Mouse (Mus musculus) MEL (cell line): ENCODE data around the gene Pdgfd. TPM values are rescaled to one million over a fixed set of nuclear protein-coding genes. Genes with fewer than 3 reads are reported as not detected.

Source experiments
- DNase-seq: peaks from one replicate; pipeline ENCODE4 v3.0.0; 2011; ENCODE audit warnings: low read depth, low spot score
- H3K27ac ChIP-seq: 2 replicates; pipeline ENCODE4 v1.5.1; 2012; ENCODE audit warnings: low read depth, mild to moderate bottlenecking, control low read depth, low read length, moderate library complexity; ENCODE audit not compliant: control insufficient read depth
- H3K27me3 ChIP-seq, 2 experiments: fragments of 150-350 bp in 1 of 2; sonication (generic) in 1 of 2; 2 replicates each; pipeline ENCODE4 v1.6.1; 2012; ENCODE audit warnings: low read length in 2 of 2, mild to moderate bottlenecking in 2 of 2, improper control_type of control experiment in 1 of 2, moderate library complexity in 1 of 2; ENCODE audit not compliant: insufficient read depth in 2 of 2, control insufficient read depth in 1 of 2
- H3K36me3 ChIP-seq, 2 experiments: 2 replicates each; pipeline ENCODE4 v1.6.1; 2012 to 2014; ENCODE audit warnings: low read length in 2 of 2, improper control_type of control experiment in 1 of 2, inconsistent platforms in 1 of 2, mild to moderate bottlenecking in 1 of 2; ENCODE audit not compliant: insufficient read depth in 2 of 2, control insufficient read depth in 1 of 2
- H3K4me1 ChIP-seq, 2 experiments: fragments of 150-350 bp in 1 of 2; sonication (generic) in 1 of 2; 2 replicates each; pipeline ENCODE4 v1.6.1; 2012; ENCODE audit warnings: low read length in 2 of 2, improper control_type of control experiment in 1 of 2, mild to moderate bottlenecking in 1 of 2; ENCODE audit not compliant: insufficient read depth in 2 of 2, control insufficient read depth in 1 of 2
- H3K4me3 ChIP-seq, 2 experiments: fragments of 150-350 bp in 1 of 2; sonication (generic) in 1 of 2; 2 replicates each; pipeline ENCODE4 v1.5.1; 2012; ENCODE audit warnings: low read depth in 2 of 2, low read length in 2 of 2, mild to moderate bottlenecking in 2 of 2, moderate library complexity in 2 of 2, control low read depth in 1 of 2, improper control_type of control experiment in 1 of 2; ENCODE audit not compliant: control insufficient read depth in 1 of 2, insufficient read depth in 1 of 2
- H3K79me2 ChIP-seq: 2 replicates; pipeline ENCODE4 v1.6.1; 2012; ENCODE audit warnings: mild to moderate bottlenecking, low read length, moderate library complexity; ENCODE audit not compliant: control insufficient read depth, poor library complexity, insufficient read depth
- H3K9ac ChIP-seq: 2 replicates; pipeline ENCODE4 v1.6.1; 2012; ENCODE audit warnings: low read depth, mild to moderate bottlenecking, control low read depth, low read length, moderate library complexity; ENCODE audit not compliant: control insufficient read depth, poor library complexity, severe bottlenecking
- H3K9me3 ChIP-seq: fragments of 150-350 bp; sonication (generic); replicated peaks from 2 replicates; pipeline ENCODE4 v1.6.1; 2012; ENCODE audit warnings: mild to moderate bottlenecking, low read length, improper control_type of control experiment, moderate library complexity; ENCODE audit not compliant: insufficient read depth
- CHD1 ChIP-seq: IDR thresholded peaks from 2 replicates; pipeline ENCODE4 v1.6.1; 2012; ENCODE audit warnings: low read depth, mild to moderate bottlenecking, inconsistent platforms, low read length, improper control_type of control experiment
- ELF1 ChIP-seq: IDR thresholded peaks from 2 replicates; pipeline ENCODE4 v1.6.1; 2014; ENCODE audit warnings: low read depth, mild to moderate bottlenecking, inconsistent platforms, low read length, improper control_type of control experiment, moderate library complexity
- ETS1 ChIP-seq: IDR thresholded peaks from 2 replicates; pipeline ENCODE4 v1.6.1; 2012; ENCODE audit warnings: low read depth, mild to moderate bottlenecking, inconsistent platforms, low read length, improper control_type of control experiment, moderate library complexity
- JUND ChIP-seq: IDR thresholded peaks from 2 replicates; pipeline ENCODE4 v1.6.1; 2011; ENCODE audit warnings: low read depth, mild to moderate bottlenecking, improper control_type of control experiment, low read length
- MAZ ChIP-seq: IDR thresholded peaks from 2 replicates; pipeline ENCODE4 v1.6.1; 2012; ENCODE audit warnings: low read depth, mild to moderate bottlenecking, inconsistent platforms, low read length, improper control_type of control experiment
- MEF2A ChIP-seq: IDR thresholded peaks from 2 replicates; pipeline ENCODE4 v1.6.1; 2014; ENCODE audit warnings: low read depth, mild to moderate bottlenecking, inconsistent platforms, low read length, improper control_type of control experiment; ENCODE audit not compliant: poor library complexity, insufficient replicate concordance, severe bottlenecking; ENCODE audit errors: extremely low read depth
- NELFE ChIP-seq: IDR thresholded peaks from 2 replicates; pipeline ENCODE4 v1.6.1; 2011; ENCODE audit warnings: low read depth, low read length, improper control_type of control experiment
- POLR2AphosphoS5 ChIP-seq: IDR thresholded peaks from 2 replicates; pipeline ENCODE4 v1.6.1; 2012; ENCODE audit warnings: low read depth, borderline replicate concordance, mild to moderate bottlenecking, inconsistent platforms, low read length, moderate library complexity, mixed read lengths
- RAD21 ChIP-seq: IDR thresholded peaks from 2 replicates; pipeline ENCODE4 v1.6.1; 2011; ENCODE audit warnings: mild to moderate bottlenecking, low read depth, low read length, improper control_type of control experiment
- SIN3A ChIP-seq: IDR thresholded peaks from 2 replicates; pipeline ENCODE4 v1.6.1; 2012; ENCODE audit warnings: low read length, improper control_type of control experiment, inconsistent platforms
- SMC3 ChIP-seq: IDR thresholded peaks from 2 replicates; pipeline ENCODE4 v1.6.1; 2011; ENCODE audit warnings: low read depth, low read length, improper control_type of control experiment
- TAL1 ChIP-seq: IDR thresholded peaks from 2 replicates; pipeline ENCODE4 v1.6.1; 2012; ENCODE audit warnings: mild to moderate bottlenecking, inconsistent platforms, low read length, moderate library complexity, mixed read lengths
- UBTF ChIP-seq: IDR thresholded peaks from 2 replicates; pipeline ENCODE4 v1.6.1; 2012; ENCODE audit warnings: low read depth, mild to moderate bottlenecking, inconsistent platforms, low read length, improper control_type of control experiment, moderate library complexity, borderline replicate concordance; ENCODE audit not compliant: insufficient read depth
- USF1 ChIP-seq: IDR thresholded peaks from 2 replicates; pipeline ENCODE4 v1.6.1; 2014; ENCODE audit warnings: low read depth, mild to moderate bottlenecking, inconsistent platforms, low read length, improper control_type of control experiment, moderate library complexity
- USF2 ChIP-seq, 2 experiments: IDR thresholded peaks; 2 replicates each; pipeline ENCODE4 v1.6.1; 2011 to 2012; ENCODE audit warnings: improper control_type of control experiment in 2 of 2, low read length in 2 of 2, borderline replicate concordance in 1 of 2, inconsistent platforms in 1 of 2, low read depth in 1 of 2, mild to moderate bottlenecking in 1 of 2; ENCODE audit not compliant: insufficient read depth in 1 of 2
- ZC3H11A ChIP-seq: IDR thresholded peaks from 2 replicates; pipeline ENCODE4 v1.6.1; 2012; ENCODE audit warnings: low read depth, mild to moderate bottlenecking, inconsistent platforms, low read length, improper control_type of control experiment
- ZKSCAN1 ChIP-seq: IDR thresholded peaks from 2 replicates; pipeline ENCODE4 v1.6.1; 2012; ENCODE audit warnings: low read depth, mild to moderate bottlenecking, inconsistent platforms, low read length, improper control_type of control experiment, moderate library complexity
- ZNF384 ChIP-seq: IDR thresholded peaks from 2 replicates; pipeline ENCODE4 v1.6.1; 2012; ENCODE audit warnings: low read depth, mild to moderate bottlenecking, inconsistent platforms, low read length, improper control_type of control experiment
- polyA plus RNA-seq, 2 experiments: library from polyadenylated mRNA; stranded (reverse) in 1 of 2; unstranded in 1 of 2; fragments of >175 nt in 1 of 2; fragments of >200 nt in 1 of 2; gene quantifications; 2 replicates each; pipeline versions ENCODE4 v1.2.1 to v1.2.4; 2012; ENCODE audit warnings: low replicate concordance in 2 of 2, low read depth in 1 of 2; ENCODE audit not compliant: insufficient read length in 2 of 2, insufficient read depth in 1 of 2, missing spikeins in 1 of 2
- total RNA-seq: library from RNA; depleted of rRNA; stranded (reverse); fragments of 300-350 nt; gene quantifications from 2 replicates; pipeline ENCODE4 v1.2.3, GENCODE M21; 2012

Gene Pdgfd
- total and polyA plus RNA-seq, 3 experiments: not detected

GRCm38 (mm10) chr9:6264820-6265219 is 96.4 kb downstream of the Pdgfd start:
- no peaks in the 10 kb centered on the region for H3K27me3 ChIP-seq
- TF ChIP-seq POLR2AphosphoS5: no peak
- TF ChIP-seq ZC3H11A: no peak
- no peak for TF ChIP-seq CHD1
- TF ChIP-seq UBTF: no peak
- TF ChIP-seq USF1: no peak
- no peak for TF ChIP-seq SIN3A
- no peak for TF ChIP-seq SMC3
- no peak for TF ChIP-seq ETS1
- TF ChIP-seq TAL1: no peak
- TF ChIP-seq MEF2A: no peak
- TF ChIP-seq USF2 (IDR thresholded peaks at IDR 0.05; ENCODE audit: borderline replicate concordance in 1 of 2, insufficient read depth in 1 of 2, low read depth in 1 of 2, low read length in 2 of 2): no peak
- no peak for TF ChIP-seq RAD21
- no peak for TF ChIP-seq JUND
- no peak for TF ChIP-seq NELFE
- no peak for TF ChIP-seq ZKSCAN1
- TF ChIP-seq ELF1: no peak
- no peak for TF ChIP-seq ZNF384
- TF ChIP-seq, all 39 proteins: peak for 0

DNA sequence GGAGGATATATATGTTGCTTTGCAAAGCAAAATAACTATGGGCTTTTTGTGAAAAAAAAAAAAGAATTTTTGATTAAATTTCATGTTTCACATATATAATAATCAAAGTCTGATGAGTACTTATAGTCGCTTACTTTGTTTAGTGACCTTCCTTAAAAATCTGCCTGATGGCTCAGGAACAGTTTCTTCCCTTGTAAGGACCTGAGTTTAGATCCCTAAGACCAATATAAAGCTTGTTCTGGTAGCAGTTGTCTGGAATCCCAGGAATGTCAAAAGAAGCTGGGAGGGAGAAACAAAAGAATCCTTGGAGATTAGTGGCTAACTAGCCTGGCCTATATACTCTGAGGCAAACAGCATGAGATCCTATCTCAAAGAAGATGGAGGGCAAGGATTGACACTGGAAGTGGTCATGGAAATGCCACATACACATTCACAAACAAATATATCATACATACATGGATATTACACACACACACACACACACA is 101.5 kb downstream of the Pdgfd start, which contains the start of gene Ddi1:
Gene Ddi1, minus strand, starts transcription at position 51 of the 485 bp plus-strand sequence.
- Histone ChIP-seq H3K27ac (no peak within 1 kb of the TSS), H3K79me2 (no peaks in the 10 kb centered on the region), H3K4me3 (no peak within 1 kb of the TSS), H3K9me3 (no peaks in the 10 kb centered on the region), H3K9ac (no peak within 1 kb of the TSS), H3K36me3 (no peaks in the 10 kb centered on the region), H3K27me3 (no peaks in the 10 kb centered on the region), H3K4me1 (no peaks in the 10 kb centered on the region)
- no peak for TF ChIP-seq MAZ
- TF ChIP-seq USF1: no peak
- DNase-seq: no peak

More at GRCm38 (mm10) chr9:6264820-6265219, 96.4 kb downstream of the Pdgfd start:
- no peaks in the 10 kb centered on the region for H3K36me3 ChIP-seq
- no peak overlapping the region for H3K9ac ChIP-seq
- no peaks in the 10 kb centered on the region; the same call in 1 of the 2 replicates for H3K9me3 ChIP-seq
- H3K79me2 ChIP-seq: no peaks in the 10 kb centered on the region
- H3K4me3 ChIP-seq: no peak overlapping the region
- DNase-seq: no peak
- H3K27ac ChIP-seq: no peak overlapping the region
- H3K4me1 ChIP-seq: no peaks in the 10 kb centered on the region
